Mouse (Mus musculus) right cerebral cortex, postnatal 14 days (tissue): ENCODE results near the gene Olfr1013.

Experiments
- DNase-seq: peaks from one replicate; pipeline ENCODE4 v3.0.0; 2022

Olfr1013 gene

DNA sequence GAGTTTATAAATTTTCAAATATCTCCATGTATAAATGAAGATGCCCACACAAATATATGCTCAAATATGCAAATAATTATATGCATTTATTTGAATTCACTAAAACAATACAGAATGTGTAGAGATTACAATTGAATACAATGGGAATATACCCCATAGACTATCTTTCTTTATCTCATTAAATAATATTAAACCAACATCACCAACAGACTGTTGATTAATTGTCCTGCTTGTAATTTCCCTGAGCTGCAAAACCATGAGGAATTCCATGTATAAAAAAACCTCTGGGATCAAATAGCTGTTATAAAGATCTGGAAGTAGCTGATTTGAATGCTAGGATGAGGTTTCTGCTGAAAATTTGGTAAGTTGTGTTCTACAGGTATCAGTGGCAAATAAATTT is at the start of gene Olfr1013:
TSS of gene Olfr1013 (plus strand) at position 301 of the 400 bp plus-strand sequence.
- DNase-seq, result no peak

DNA sequence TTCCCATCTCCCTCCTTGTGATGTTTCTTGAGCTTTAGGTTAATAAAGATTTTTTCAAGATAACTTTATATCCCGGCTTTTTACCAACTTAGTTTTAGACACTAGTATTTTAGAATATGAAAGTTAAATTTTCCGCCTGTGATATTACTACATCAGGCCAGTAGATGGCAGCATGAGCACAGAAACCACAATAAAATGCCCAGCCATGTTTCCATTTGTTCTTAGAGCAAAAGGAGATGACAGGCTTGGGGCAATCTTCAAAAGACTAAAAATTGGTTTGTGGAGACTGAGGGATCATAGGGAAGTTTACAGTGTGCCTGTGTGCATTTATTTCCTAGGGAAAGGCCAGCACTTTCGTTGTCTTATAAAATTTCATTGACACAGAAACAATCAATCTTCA is 41.1 kb upstream of the Olfr1013 start:
- peak; percentile 6 for DNase-seq

DNA sequence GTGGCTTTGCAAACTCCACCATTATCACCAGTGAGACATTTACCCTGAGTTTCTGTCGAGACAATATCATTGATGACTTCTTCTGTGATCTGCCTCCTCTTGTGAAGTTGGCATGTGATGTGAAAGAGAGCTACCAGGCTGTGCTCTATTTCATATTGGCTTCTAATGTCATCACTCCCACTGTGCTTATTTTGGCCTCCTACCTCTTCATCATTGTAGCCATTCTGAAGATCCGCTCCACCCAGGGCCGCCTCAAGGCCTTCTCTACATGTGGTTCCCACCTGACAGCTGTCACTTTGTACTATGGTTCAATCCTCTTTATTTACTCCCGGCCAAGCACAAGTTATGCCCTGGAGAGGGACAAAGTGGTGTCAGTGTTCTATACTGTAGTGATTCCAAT is 13.1 kb upstream of the Olfr1013 start:
- DNase-seq, result no peak

DNA sequence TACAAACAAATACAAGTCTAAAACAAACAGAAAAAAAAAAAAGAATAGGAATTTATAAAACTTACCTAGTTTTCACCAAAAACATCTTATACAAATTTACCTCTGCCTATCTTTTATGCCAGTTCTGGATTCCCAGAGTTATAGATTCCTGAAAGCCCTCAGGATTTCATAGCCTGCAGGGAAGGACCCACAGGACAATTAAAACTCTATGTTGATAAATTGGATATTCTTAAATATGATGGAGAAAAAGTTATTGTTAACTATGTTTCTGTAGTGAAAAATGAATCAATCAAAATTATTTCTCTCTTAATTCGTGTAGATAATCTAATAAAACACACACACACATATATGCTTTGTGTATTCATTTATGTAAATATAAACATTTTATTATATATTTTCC is 4.2 kb upstream of the Olfr1013 start, which contains the start of gene Olfr1012:
TSS of gene Olfr1012 (minus strand) at position 101 of the 400 bp plus-strand sequence.
- DNase-seq, result no peak

DNA sequence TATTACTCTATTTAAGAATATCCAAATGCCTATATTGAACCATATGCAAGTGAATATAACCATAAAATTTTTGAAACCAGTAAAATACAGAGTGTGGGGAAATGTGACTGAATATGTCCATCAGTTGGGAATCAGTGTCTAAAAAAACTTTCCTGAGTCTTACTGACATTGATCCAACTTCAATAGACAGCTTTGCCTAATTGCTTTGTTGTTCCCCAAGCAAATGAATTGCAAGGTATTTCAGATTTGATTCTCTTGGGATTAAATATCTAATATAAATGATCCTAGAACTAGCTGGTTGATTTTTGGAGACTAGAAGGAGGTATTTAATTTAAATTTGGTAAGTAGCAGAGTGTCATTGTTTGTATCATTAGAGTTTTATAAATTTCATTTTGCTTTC is 5.5 kb downstream of the Olfr1013 start, which contains the start of gene Olfr1014:
TSS of gene Olfr1014 (plus strand) at position 301 of the 400 bp plus-strand sequence.
- no peak for DNase-seq

DNA sequence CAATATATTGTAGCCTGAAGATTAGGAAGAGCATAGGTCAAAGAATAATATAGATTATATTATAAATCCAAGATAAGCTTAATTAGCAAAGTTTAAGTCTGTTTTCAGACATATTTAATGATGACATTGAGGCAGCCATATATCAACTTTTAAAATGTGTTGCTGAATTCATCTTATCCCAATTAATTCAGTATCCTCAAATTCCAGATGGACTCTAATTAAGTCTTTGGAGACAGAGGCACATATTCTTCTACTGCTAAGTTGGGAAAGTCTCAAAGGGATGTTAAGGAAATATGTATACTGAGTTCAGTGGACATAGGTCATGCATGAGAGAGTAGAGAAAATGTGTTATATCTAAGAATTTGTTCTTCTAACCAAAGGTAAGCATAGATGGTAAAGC is 14.8 kb downstream of the Olfr1013 start, which contains the start of gene Olfr1015:
TSS of gene Olfr1015 (plus strand) at position 301 of the 400 bp plus-strand sequence.
- DNase-seq, result no peak

DNA sequence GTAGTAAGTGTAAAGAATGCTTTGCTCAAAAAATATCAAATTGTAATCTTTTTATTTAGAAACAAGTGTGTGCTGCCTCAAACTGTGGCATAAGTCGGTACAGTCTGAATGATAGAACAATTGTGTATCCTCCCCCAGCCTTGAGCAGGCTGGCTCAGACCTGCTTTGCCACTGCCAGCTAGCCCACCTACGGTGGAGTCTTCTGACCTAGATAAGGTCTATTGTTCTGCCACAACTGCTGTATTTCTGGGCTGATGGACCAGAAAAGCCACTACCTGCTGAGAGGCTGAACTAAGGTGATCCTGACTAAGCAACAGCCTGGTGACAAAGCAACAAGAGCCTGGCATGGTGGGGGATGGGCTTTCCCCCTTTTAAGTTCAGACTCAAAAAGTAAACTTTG is 25.4 kb downstream of the Olfr1013 start:
- DNase-seq, result no peak

DNA sequence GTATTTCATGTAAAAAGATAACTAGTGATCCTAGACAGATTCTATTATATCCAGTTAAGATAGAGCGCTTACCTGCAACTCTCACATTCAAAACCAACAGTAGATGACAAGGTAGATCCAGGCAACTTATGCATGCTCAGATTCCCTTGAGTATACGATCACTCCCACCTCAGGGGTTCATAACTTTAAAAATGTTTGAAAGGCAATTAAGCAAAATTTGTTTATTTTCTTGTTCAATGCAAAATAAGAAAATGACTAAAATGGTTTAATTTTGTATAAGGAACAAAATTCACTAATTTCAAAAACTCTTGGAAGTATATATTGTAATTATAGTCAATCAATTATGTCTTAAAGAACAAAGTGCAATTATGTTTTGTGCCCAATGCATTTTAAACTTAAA is 35.5 kb downstream of the Olfr1013 start, which contains the start of gene Olfr1016:
TSS of gene Olfr1016 (minus strand) at position 101 of the 400 bp plus-strand sequence.
- DNase-seq, result no peak

DNA sequence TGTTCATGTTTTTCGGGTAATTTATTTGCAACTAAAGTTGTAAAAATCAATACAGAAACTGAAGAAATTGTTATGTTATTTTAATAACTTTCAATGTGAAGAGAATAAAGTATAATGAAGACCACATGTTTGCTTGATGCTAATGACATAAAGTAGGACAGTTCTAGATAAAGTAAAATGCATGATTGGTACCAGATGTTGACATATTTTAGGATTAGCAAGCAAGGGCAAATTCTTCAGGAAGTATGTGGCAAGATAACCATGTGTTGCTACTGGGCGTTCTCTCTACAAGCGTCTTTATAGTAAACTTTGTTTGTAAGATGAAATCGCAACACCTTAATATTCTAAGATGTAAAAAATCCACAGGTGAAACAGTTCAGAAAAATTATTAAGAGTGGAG is 37.6 kb downstream of the Olfr1013 start:
- no peak for DNase-seq

DNA sequence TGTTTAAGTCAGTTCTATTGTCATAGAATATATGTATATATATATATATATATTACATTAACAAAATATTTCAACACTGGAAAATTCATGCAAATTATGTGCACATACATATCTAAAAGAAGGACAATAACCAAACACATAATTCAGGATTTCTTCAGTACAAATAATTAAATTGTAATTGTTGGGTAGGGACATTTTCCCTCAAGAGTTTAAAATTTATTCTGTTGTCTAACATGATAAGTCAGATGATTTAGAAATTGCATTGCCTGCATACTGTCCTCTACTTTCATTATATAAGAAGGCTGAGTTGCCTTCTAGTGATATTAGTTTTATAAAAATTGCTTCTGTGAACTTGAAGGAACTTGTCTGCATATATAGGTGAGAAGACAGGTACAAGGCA is 51.3 kb downstream of the Olfr1013 start, which contains the start of gene Olfr1018:
TSS of gene Olfr1018 (plus strand) at position 301 of the 400 bp plus-strand sequence.
- DNase-seq, result no peak
